Mouse (Mus musculus): ENCODE results near the gene Slc13a1.

Slc13a1 gene

DNA sequence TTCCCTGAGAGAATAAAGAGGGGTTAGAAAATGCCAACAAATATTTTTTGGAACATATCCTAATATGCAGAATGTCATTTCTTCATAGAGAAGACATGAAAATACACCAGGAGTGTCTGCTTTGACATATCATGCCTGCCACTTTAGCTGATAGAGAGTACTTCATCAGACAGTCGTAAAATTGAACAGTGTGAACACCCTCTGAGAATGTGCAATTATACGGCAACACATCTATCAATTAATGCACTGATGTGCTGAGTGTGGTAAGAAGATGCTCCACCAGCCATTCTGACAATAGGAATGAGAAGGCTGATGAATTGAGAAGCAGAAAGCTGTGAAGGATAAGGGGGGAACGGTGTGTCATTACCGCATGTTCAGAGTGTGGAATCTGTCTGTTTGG is 95.1 kb downstream of the Slc13a1 start:
- no peak for DNase-seq

DNA sequence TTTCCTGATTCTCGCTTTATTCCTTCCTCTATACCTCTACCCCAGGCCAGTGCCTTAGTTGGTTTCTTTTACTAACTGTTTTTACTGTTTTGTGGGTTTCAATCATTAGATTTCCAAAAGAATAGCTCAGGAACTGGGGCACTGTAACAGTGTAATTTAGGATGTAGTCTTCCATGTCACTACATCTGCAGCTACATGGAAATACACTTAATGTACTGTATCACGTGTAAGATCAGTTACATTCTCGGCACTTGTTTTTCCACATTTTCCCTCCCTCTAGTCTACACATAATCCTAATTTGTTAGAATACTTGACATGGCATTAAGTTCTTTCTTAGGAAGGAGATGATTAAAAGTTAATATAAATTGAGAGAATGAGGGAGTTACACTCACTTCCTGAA is 108.1 kb downstream of the Slc13a1 start:
- DNase-seq: no peak

DNA sequence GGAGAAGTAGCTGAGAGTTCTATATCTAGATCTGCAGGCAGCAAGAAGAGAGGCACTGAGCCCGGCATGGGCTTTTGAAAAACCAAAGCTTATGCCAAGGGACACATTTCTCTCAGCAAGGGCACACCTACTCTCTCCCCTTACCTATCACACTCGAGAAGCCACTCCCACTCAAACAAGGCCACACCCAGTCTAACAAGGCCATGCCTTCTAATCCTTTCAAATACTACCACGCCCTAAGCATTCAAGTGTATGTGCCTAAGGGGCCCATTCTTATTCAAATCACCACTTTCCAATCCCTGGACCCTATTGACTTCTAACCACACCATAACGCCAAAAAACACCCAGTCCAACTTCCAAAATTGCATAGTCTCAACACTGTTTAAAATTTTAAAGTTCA is 112.8 kb downstream of the Slc13a1 start:
- DNase-seq: no peak

DNA sequence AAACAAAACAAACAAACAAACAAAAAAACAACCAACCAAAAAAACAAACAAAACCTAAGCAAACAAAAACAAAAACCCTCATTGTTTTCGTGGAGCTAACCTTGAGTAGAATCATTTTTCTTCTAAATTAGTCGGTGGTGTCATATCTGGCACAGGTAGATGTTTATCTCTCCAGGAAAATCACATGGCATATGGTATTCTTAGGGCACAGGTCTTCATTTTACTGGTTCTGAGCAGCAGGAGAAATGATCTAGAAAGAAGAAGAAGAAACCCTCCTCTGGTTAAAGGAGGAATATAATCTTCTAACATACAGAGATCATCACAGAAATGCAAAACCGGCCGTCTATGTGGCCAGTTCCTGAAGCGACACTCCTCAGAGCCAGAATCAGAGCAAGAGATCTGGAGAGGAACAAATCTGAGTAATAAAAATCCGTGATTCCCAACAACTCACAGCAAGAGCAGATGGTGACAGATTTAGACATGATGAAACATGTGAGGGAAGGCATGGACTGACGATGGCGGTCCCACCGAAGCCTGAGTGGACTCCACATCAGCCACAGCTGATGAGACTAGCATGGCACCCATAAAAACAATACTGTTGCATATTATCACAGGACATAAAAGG is 113.7 kb downstream of the Slc13a1 start:
- peak; percentile 33 to 36 for DNase-seq

DNA sequence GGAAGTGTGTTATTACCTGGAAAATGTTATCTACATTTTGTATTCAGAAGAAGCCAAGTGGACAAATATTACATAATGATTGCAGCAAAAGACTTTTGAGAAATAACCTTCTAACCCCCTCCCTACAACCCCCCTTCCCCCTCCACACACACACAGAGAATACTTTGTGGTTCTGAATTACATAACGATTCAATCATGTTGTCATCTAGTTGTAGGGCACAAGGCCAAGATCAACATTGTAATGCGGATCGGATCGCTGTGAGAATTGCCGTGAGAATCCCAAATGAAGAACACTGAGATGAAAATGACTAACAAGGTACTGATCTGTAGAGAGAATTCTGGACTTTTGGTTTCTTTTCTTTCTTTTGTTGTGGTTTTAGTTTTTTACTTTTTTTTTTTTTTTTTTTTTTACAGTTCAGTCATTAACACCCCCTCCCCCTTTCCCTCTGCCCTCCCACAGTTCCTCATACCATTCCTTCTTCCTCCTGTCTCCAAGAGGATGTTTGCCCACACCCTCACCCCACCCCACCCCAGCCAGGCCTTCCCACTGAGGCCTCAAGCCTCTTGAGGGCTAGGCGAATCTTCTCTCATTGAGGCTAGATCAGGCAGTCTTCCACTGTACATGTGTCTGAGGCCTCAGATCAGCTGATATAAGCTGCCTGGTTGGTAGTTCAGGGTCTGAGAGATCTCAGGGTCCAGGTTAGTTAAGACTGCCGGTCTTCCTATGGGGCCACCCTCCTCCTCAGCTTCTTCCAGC is 120.7 kb downstream of the Slc13a1 start:
- no peak for DNase-seq

- DNase-seq: no peak
These were observed 124.4 kb downstream of the Slc13a1 start for GRCm38 (mm10) chr6:24043496-24043895.
